In the genomic region with DNA sequence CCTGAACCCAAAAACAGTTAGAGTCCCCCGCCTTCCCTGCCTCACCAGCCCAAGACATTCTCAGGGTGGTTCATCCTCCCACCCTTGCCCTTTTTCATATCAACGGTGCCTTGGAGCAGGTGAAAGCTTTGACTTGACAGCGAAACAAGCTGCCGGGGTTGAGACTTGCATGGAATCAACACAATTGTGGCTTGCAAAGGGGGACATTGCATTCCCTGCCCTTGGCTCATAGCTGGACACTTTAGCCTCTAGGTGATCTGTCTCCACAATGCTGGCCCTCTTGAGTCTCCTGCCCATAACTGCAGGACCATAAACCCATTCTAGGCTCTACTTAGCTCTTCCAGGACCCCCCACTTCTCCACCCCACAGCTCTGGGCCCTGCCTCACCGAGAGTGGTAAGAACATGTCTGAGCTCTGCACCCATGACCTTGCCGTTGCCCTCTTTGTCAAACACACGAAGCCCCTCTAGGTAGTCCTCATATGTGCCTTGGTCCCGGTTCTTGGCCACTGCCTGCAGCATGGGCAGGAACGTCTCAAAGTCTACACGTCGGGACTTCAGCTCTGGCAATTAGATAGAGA, we compare ENCODE assay signal across 8 mouse cellular contexts. TPM values are rescaled to one million over a fixed set of nuclear protein-coding genes. Genes with fewer than 3 reads are reported as not detected.
DNase-seq lines count a peak whose midpoint lies in the region; ATAC-seq and TF ChIP-seq lines count a peak whose summit lies in the region.

No protein-coding gene starts in this region.

- no peak for TF ChIP-seq CTCF in liver, adult 2 months (IDR thresholded peaks at IDR 0.05; ENCODE audit: low read depth, low read length)

- ATAC-seq in embryonic facial prominence, embryonic 12.5 days (ENCODE audit: insufficient number of reproducible peaks, insufficient read depth, low FRiP score, low TSS enrichment) = no peak
- ATAC-seq in intestine, embryonic 14.5 days (replicated peaks; ENCODE audit: low FRiP score, low TSS enrichment, low read depth) = no peak
- no peak for ATAC-seq in neural tube, embryonic 12.5 days (ENCODE audit: low FRiP score, low read depth)

- peaks cover 14% of the 10 kb centered on the region; the same call in 1 of the 2 replicates for H3K36me3 ChIP-seq in liver, adult 2 months (ENCODE audit: control insufficient read depth, insufficient read depth, low read length)
- H3K36me3 ChIP-seq in embryonic facial prominence, embryonic 12.5 days = peaks cover 23% of the 10 kb centered on the region
- peaks cover 26% of the 10 kb centered on the region for H3K36me3 ChIP-seq in intestine, embryonic 14.5 days (ENCODE audit: control insufficient read depth, insufficient read depth, low read length)
- H3K36me3 ChIP-seq in neural tube, embryonic 12.5 days = peaks cover 23% of the 10 kb centered on the region

- H3K27ac ChIP-seq in liver, adult 2 months (replicated peaks; ENCODE audit: insufficient read depth, low read depth, low read length) = peak overlapping the region; percentile 89
- peak overlapping the region; percentile 94 for H3K27ac ChIP-seq in embryonic facial prominence, embryonic 12.5 days
- H3K27ac ChIP-seq in intestine, embryonic 14.5 days (ENCODE audit: low read depth) = peak overlapping the region; percentile 95; the same call in 1 of the 2 replicates
- peak overlapping the region; percentile 54; the same call in 1 of the 2 replicates for H3K27ac ChIP-seq in neural tube, embryonic 12.5 days

- H3K9ac ChIP-seq in liver, adult 2 months (ENCODE audit: low read depth, low read length) = peak overlapping the region; percentile 87
- peak overlapping the region; percentile 84 for H3K9ac ChIP-seq in embryonic facial prominence, embryonic 12.5 days
- H3K9ac ChIP-seq in intestine, embryonic 14.5 days (ENCODE audit: low read length) = peak overlapping the region; percentile 72
- H3K9ac ChIP-seq in neural tube, embryonic 12.5 days = peak overlapping the region; percentile 62

- TF ChIP-seq POLR2A in liver, adult 2 months (IDR thresholded peaks at IDR 0.05; ENCODE audit: extremely low read depth, insufficient read depth, low read length) = no peak

- peaks cover 5% of the 10 kb centered on the region for H3K79me2 ChIP-seq in liver, adult 2 months (ENCODE audit: control insufficient read depth, insufficient read depth, low read length)

- peak overlapping the region; percentile 79 for H3K4me3 ChIP-seq in liver, adult 2 months (ENCODE audit: insufficient read depth, low read depth, low read length)
- H3K4me3 ChIP-seq in embryonic facial prominence, embryonic 12.5 days = peak overlapping the region; percentile 80
- peak overlapping the region; percentile 99 for H3K4me3 ChIP-seq in intestine, embryonic 14.5 days (ENCODE audit: low read depth, low read length)
- H3K4me3 ChIP-seq in neural tube, embryonic 12.5 days = peak overlapping the region; percentile 66

- H3K4me2 ChIP-seq in embryonic facial prominence, embryonic 12.5 days (replicated peaks) = peak overlapping the region; percentile 65
- H3K4me2 ChIP-seq in intestine, embryonic 14.5 days (ENCODE audit: low read length) = peak overlapping the region; percentile 87
- peak overlapping the region; percentile 84 for H3K4me2 ChIP-seq in neural tube, embryonic 12.5 days (replicated peaks)

- no peak for DNase-seq in liver, adult 2 months (ENCODE audit: extremely low read depth, low read depth, low spot score)
- DNase-seq in liver = no peak
- no peak for DNase-seq in intestine, embryonic 14.5 days (ENCODE audit: low spot score)
- DNase-seq in gastrocnemius, postnatal 10 days = no peak
- no peak for DNase-seq in adrenal gland, postnatal 25 days
- no peak for DNase-seq in right cerebral cortex, postnatal 36 days (ENCODE audit: low spot score in 2 of 2)

- no peaks in the 10 kb centered on the region for H3K9me3 ChIP-seq in embryonic facial prominence, embryonic 12.5 days
- no peaks in the 10 kb centered on the region for H3K9me3 ChIP-seq in intestine, embryonic 14.5 days (ENCODE audit: control insufficient read depth, low read length)
- H3K9me3 ChIP-seq in neural tube, embryonic 12.5 days = no peaks in the 10 kb centered on the region

- H3K4me1 ChIP-seq in liver, adult 2 months (ENCODE audit: control insufficient read depth, insufficient read depth, low read length) = peaks cover 24% of the 10 kb centered on the region
- H3K4me1 ChIP-seq in embryonic facial prominence, embryonic 12.5 days = peaks cover 29% of the 10 kb centered on the region
- H3K4me1 ChIP-seq in intestine, embryonic 14.5 days (replicated peaks; ENCODE audit: control insufficient read depth, insufficient read depth, low read length) = peaks cover 29% of the 10 kb centered on the region
- H3K4me1 ChIP-seq in neural tube, embryonic 12.5 days = peaks cover 42% of the 10 kb centered on the region

- H3K27me3 ChIP-seq in liver, adult 2 months (ENCODE audit: control insufficient read depth, insufficient read depth, low read length) = no peaks in the 10 kb centered on the region
- no peaks in the 10 kb centered on the region for H3K27me3 ChIP-seq in embryonic facial prominence, embryonic 12.5 days
- no peaks in the 10 kb centered on the region for H3K27me3 ChIP-seq in intestine, embryonic 14.5 days (replicated peaks; ENCODE audit: control insufficient read depth, insufficient read depth, low read length)
- no peaks in the 10 kb centered on the region for H3K27me3 ChIP-seq in neural tube, embryonic 12.5 days (replicated peaks)

- WGBS in liver, adult 2 months = 31% methylated on average over 11 of the region's 11 CpGs
- WGBS in embryonic facial prominence, embryonic 12.5 days = 59% methylated on average over 11 of the region's 11 CpGs
- 47% methylated on average over 11 of the region's 11 CpGs for WGBS in intestine, embryonic 14.5 days
- 62% methylated on average over 11 of the region's 11 CpGs for WGBS in neural tube, embryonic 12.5 days

RNA-seq across cellular contexts. Expression of a gene that starts 0.8 kb away (rescaled TPM):
- 477 and 556 TPM in 2 replicates for total RNA-seq in liver, adult 2 months (2014; rRNA removed)
- 553 and 575 TPM in 2 replicates for polyA plus RNA-seq in liver, adult 2 months (2012; rRNA removed)
- 877 and 907 TPM in 2 replicates for polyA plus RNA-seq in embryonic facial prominence, embryonic 12.5 days (2016; fragmentation: Nextera tagmentation; extraction: Ambion mirVana)
- 1,777 and 1,828 TPM in 2 replicates for polyA plus RNA-seq in intestine, embryonic 14.5 days (2014; fragmentation: Nextera tagmentation; extraction: Ambion mirVana)
- polyA plus RNA-seq in neural tube, embryonic 12.5 days (2016; fragmentation: Nextera tagmentation; extraction: Ambion mirVana) = 879 and 909 TPM in 2 replicates
- total RNA-seq in gastrocnemius, postnatal 10 days (2021) = 100 to 1,000 TPM; 305 to 356 TPM
- 791 and 820 TPM in 2 replicates for total RNA-seq in adrenal gland, postnatal 25 days (2021)

RNA-seq across cellular contexts. Expression of a gene that starts 3.7 kb away (rescaled TPM):
- total RNA-seq in liver, adult 2 months (2014; rRNA removed) = 0.28 and 0.47 TPM in 2 replicates
- 1.1 and 1.6 TPM in 2 replicates for polyA plus RNA-seq in liver, adult 2 months (2012; rRNA removed)
- polyA plus RNA-seq in embryonic facial prominence, embryonic 12.5 days (2016; fragmentation: Nextera tagmentation; extraction: Ambion mirVana) = 3.2 and 3.9 TPM in 2 replicates
- polyA plus RNA-seq in intestine, embryonic 14.5 days (2014; fragmentation: Nextera tagmentation; extraction: Ambion mirVana) = 3.1 TPM in 2 replicates
- polyA plus RNA-seq in neural tube, embryonic 12.5 days (2016; fragmentation: Nextera tagmentation; extraction: Ambion mirVana) = 3.1 and 3.9 TPM in 2 replicates
- total RNA-seq in gastrocnemius, postnatal 10 days (2021) = 100 to 1,000 TPM in 1 of 2 experiments, 10 to 100 TPM in 1; 68.8 to 101 TPM
- 5.0 and 6.9 TPM in 2 replicates for total RNA-seq in adrenal gland, postnatal 25 days (2021)

RNA-seq across cellular contexts. Expression of a gene that starts 30.9 kb away (rescaled TPM):
- 7.9 and 10.7 TPM in 2 replicates for total RNA-seq in liver, adult 2 months (2014; rRNA removed)
- polyA plus RNA-seq in liver, adult 2 months (2012; rRNA removed) = 9.2 and 12.8 TPM in 2 replicates
- 29.2 and 30.7 TPM in 2 replicates for polyA plus RNA-seq in embryonic facial prominence, embryonic 12.5 days (2016; fragmentation: Nextera tagmentation; extraction: Ambion mirVana)
- polyA plus RNA-seq in intestine, embryonic 14.5 days (2014; fragmentation: Nextera tagmentation; extraction: Ambion mirVana) = 27.3 and 28.0 TPM in 2 replicates
- polyA plus RNA-seq in neural tube, embryonic 12.5 days (2016; fragmentation: Nextera tagmentation; extraction: Ambion mirVana) = 38.3 and 45.3 TPM in 2 replicates
- 10 to 100 TPM; 22.5 to 30.4 TPM for total RNA-seq in gastrocnemius, postnatal 10 days (2021)
- total RNA-seq in adrenal gland, postnatal 25 days (2021) = 18.1 and 22.9 TPM in 2 replicates

RNA-seq across cellular contexts. Expression of a gene that starts 35.7 kb away (rescaled TPM):
- 13.8 and 21.9 TPM in 2 replicates for total RNA-seq in liver, adult 2 months (2014; rRNA removed)
- 63.1 and 64.5 TPM in 2 replicates for polyA plus RNA-seq in liver, adult 2 months (2012; rRNA removed)
- 121 and 125 TPM in 2 replicates for polyA plus RNA-seq in embryonic facial prominence, embryonic 12.5 days (2016; fragmentation: Nextera tagmentation; extraction: Ambion mirVana)
- polyA plus RNA-seq in intestine, embryonic 14.5 days (2014; fragmentation: Nextera tagmentation; extraction: Ambion mirVana) = 71.9 and 82.2 TPM in 2 replicates
- polyA plus RNA-seq in neural tube, embryonic 12.5 days (2016; fragmentation: Nextera tagmentation; extraction: Ambion mirVana) = 174 and 177 TPM in 2 replicates
- 10 to 100 TPM; 47.0 to 62.8 TPM for total RNA-seq in gastrocnemius, postnatal 10 days (2021)
- 107 and 125 TPM in 2 replicates for total RNA-seq in adrenal gland, postnatal 25 days (2021)

RNA-seq across cellular contexts. Expression of a gene that starts 52.8 kb away (rescaled TPM):
- 3.2 and 4.4 TPM in 2 replicates for total RNA-seq in liver, adult 2 months (2014; rRNA removed)
- 6.8 and 8.1 TPM in 2 replicates for polyA plus RNA-seq in liver, adult 2 months (2012; rRNA removed)
- polyA plus RNA-seq in embryonic facial prominence, embryonic 12.5 days (2016; fragmentation: Nextera tagmentation; extraction: Ambion mirVana) = 18.8 and 19.4 TPM in 2 replicates
- polyA plus RNA-seq in intestine, embryonic 14.5 days (2014; fragmentation: Nextera tagmentation; extraction: Ambion mirVana) = 11.3 TPM in 2 replicates
- polyA plus RNA-seq in neural tube, embryonic 12.5 days (2016; fragmentation: Nextera tagmentation; extraction: Ambion mirVana) = 18.9 and 20.3 TPM in 2 replicates
- total RNA-seq in gastrocnemius, postnatal 10 days (2021) = 1 to 10 TPM; 5.2 to 6.3 TPM
- 9.1 and 13.6 TPM in 2 replicates for total RNA-seq in adrenal gland, postnatal 25 days (2021)
